Mouse (Mus musculus): Measurements from ENCODE around the gene Zfp618.

Gene Zfp618

DNA sequence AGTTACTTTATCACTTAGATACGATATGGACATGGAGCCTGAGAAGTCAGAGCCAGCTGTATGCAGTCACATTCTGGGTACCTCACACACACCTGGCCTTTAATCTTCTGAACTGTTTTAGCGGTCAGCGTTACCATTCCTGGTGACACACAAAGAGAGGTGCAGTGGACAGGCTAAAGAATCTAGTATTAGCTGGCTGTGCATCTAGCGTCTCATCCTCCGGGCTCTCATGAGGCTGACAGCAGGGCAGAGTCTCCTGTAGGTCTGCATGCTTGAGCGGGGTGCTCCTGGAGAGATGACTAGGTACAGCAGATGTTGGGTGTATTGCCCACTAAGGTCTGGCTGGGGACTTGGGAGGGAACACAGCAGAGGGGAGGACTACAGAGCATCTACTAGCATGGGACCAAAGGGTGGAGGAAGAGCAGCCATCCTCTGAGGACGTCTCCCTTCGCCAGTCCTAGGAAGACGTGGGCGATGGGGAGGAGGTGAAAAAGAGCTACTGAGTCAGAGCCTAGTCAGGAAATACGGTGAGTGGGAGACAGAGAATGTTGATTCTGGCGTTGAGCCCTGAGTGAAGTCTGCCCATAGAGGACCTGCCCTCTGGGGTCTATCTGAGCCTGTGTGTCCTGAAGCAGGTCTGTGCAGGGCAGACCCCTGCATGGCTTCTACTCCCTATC lies 103.3 kb downstream of the Zfp618 start:
- DNase-seq (ENCODE audit: low spot score): no peak

DNA sequence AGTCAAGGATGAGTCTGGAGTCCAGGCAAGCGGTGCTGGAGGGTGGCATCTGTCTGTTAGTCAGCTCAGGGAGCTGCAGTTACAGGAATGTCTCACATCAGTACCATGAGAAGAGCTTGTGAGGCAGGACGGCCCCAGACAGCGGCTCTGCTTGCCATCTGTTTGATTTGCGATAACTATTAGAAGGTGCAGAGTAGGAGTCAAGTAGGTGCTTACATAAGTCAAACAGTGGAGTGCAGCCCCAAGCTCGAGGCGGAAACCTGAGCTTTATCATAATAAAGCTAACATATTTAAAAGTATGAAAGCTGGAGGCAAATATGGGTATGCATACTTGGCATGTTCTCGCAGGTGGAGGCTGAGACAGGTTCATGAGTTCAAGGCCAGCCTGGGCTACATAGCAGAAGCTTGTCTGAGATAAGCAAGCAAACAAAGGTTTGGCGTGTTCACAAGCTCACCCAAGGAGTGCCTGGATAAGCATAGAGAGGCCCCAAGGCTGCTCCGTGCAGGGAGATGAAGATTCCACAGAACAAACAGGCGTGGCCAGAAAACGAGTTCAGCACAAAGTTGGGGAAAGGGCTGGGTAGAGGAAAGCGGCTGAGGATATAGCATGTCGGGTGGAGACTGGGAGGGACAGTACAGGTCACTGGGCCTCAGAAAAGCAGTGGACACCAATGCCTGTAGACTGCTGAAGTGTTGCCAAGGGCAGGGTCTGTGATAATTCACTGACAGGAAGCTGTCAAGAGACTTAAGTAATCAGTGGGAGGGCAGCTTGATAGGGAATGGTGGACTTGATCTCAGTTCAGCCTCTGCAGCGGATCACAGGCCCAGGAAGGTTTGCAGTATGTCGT lies 106.3 kb downstream of the Zfp618 start:
- DNase-seq (ENCODE audit: low spot score): no peak

DNA sequence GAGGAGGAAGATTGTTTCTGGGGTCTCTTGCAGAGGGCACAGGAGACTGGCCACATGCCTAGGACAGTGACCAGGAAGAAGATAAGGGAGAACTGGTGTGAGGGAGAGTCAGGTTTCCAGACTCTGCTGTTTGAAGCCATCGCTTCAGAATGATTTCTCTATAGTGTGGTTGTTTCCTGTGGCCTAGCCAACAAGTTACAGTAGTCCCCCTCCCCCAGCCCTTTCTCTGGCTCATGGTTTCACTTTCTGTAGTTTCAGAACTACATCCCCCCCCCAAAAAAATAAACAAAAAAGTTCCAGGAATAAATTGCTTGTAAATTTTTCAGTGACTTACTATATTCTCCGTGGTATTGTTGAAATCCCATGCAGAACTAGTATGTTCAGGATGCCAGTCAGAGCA lies 107.8 kb downstream of the Zfp618 start:
- no peak for DNase-seq (ENCODE audit: low spot score)

DNA sequence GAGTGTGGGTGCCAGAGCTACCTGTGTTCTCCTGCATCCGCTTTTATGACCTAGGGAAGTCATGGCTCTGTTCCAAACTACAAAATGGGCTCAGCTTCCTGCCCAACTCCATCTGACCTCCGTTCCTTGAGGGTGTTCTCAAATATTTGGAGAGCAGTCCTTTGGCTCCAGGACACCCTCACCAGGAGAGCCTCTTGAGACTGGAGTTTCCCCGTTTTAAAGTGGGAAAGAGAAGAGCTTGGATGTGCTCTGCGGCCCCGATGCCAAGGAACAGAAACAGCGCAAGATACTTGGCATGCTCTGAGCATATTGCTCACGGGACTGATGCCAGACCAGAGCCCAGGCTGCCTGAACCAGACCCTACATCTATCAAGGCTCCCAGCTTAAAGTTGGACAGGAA lies 113.8 kb downstream of the Zfp618 start:
- DNase-seq (ENCODE audit: low spot score): no peak

DNA sequence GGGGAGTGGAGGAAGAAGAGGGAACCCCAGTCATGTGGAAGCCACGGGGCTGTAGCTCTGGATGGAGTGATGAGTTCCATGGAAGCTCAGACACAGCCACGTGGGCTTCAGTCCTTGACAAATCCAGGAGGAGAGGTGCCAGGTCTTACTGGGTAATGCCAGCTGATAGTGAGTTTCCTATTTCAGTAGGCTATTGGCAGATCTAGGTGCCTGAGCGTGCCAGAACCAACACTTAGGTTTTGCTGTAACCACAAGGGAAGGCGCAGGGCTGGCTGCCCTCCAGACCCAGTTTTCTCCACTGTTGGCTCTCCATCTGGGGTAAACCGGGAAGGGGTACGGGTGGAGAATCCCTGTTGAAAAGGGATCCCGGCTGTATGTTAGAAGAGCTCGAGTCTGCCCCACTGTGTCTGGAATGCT lies 119.1 kb downstream of the Zfp618 start:
- no peak for DNase-seq (ENCODE audit: low spot score)

DNA sequence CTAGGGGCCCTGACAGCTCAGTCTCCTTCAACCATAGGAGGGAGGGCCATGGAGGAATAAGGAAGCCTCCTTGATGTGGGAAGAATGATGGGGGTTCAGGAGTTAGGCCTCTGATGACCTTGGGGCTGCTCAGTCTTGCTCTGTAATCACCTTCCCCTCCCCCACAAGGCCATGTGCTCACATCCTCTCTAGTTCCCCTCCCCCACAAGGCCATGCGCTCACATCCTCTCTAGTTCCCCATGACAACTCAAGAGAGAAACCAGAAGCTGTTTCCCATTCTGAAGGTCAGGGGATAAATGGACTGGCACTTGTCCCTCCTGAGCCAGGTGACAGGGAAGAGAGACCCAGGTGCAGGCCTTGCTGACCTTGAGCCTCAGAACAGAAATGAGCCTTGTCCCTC lies 124.1 kb downstream of the Zfp618 start:
- peak; percentile 9 for DNase-seq (ENCODE audit: low spot score)

DNA sequence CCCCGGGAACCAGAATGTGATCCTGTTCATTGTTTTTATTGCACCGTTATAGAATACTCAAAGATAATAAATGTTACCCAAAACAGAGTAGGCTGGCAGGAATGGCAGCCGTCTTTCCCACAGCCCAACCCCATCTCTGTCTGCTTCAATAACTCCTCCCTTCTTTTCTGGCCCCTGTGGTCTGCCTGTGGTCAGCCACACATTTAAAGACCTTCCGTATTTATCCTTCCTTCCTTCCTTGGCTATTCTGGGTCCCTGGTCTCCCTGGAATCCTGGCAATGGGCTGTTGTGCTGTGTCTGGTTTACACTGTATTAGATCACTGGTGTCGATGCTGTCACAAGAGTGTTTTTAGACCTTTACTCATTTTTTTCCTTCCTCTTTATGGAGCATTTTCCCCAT lies 125.8 kb downstream of the Zfp618 start:
- DNase-seq (ENCODE audit: low spot score): no peak

DNA sequence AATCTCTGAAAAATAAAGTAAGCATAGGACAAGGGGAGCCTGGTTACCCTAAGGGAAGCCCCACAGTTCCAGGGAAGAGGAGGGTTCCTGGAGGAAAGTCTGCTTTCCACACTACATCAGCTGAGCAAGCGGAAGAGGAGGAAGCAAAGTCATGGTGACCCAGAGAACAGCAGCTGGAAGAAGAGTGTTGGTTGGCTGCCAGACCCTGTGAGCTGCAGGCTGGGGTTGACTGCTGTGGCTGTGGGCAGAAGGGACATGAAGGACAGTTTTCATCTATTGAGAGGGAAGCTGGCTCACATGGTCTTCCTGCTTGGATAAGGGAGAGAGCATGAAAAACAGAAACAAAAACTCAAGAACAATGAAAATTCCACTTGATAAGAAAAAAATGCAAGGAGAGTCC lies 132.2 kb downstream of the Zfp618 start:
- no peak for DNase-seq (ENCODE audit: low spot score)

DNA sequence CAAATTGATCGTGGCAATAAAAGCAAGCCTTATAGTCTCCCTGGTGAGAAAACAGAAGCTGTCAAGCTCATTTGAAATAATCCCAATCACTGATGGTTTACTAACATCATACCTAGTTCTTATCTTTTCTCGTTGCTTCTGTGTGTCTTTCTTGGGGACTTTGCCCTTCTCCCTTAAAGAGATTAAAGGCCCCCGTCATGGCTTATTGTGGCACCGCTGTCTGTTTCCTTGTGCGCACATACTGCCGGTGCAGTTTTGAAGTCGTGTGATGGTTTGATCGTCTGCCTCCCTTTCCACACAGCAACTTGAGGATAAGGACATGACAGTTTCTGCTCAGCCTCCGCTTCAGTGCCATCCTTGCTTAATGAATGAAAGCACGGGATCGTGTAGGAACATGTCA lies 135.1 kb downstream of the Zfp618 start:
- DNase-seq (ENCODE audit: low spot score): no peak

DNA sequence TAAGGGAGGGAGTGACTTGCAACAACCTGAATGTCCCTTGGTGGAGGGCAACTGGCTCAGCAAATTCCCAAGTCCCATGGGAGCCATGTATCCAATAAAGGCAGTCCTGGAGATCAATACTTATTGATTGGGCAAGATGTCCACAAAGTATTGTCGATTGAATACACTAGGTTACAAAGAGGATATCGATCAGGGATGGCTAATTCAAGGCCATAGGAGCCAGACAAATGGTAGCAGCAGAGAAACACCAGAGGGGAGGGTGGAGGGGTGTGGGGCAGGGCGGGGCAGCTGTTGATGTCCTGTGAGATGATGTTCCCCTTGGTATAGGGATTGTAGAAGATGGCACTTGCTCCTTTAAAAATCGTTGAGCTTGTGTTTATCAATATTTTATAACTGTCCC lies 136.7 kb downstream of the Zfp618 start:
- no peak for DNase-seq (ENCODE audit: low spot score)

DNA sequence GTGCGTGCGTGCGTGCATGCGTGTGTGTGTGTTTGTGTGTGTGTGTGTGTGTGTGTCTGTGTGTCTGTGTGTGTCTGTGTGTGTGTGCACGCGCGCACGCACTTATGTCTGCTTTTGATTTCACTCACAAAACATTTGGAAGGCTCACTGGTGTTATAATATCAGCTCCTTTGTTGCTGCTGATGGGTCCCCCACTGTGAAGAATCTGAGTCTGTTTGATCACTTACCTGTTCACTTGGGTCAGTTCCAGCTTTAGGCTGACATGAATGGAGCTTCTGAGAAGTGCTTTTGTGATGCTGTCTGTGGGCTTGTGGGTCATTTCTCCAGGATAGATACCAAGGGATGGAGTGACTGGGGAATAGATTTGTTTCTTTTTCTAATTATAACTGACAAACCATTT lies 140.3 kb downstream of the Zfp618 start:
- no peak for DNase-seq (ENCODE audit: low spot score)

DNA sequence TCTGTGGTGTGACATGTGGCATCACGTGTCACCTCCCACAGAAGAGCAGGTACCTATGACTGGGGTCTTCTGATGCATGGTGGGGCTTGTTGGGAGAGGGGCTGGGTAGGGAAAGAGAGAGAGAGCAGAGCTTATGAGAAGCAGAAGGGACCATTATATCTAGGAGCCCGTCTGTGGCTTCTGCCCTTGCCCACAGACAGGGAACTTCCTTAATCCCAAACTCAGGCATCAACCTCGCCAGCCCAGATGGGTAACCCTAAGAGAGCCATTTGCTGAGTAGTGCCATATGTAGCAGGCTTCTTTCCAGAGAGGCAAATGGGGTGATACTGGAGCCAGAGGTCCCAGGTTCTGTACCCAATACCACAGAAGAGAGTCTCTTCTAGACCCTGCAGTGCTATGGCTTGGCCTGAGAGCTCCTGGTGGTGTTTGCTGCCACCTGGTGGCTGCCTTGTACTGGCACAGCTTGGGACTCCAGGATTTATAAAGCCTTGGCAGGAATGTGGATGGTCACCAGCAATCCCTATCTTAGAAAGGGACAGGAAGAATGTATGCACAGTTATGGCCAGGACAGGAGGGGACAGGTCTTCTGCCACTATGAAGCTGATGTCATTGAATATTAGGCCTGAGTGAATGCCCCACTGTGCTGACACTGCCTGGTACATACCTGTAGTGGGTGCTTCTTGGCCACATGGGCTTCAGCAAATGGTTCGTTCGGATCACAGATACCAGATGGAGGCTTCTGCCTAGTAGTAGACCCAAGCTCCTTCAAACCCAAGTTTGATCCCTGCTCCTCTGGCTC lies 153.5 kb downstream of the Zfp618 start:
- peak; percentile 92 for DNase-seq (ENCODE audit: low spot score)

DNA sequence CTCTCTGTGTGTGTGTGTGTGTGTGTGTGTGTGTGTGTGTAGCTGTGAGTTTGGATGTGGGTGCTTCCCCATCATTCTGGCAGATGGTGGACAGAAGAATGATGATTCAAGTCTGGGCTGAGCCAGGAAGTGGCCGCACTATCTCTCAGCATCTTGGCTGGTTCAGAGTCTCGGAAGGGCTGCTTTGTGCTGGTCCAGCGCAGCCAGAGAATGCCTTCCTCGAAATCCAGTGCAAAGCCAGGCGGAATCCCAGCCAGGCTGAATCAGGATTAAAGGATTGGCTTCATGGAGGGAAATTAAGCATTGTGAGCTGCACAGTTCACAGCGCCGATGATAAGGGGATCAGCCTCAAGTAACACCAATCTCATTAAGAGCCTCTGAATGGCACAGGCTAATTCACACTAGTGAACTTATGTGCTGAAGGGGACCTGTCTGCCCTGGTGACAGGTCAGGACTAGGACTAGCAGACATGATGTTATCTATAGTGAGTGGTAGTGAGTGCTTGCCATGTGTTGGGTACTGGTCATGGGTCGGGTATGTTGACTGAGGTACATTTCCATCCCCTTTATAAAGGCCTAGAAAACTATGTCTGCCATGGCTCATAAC lies 159.6 kb downstream of the Zfp618 start:
- peak; percentile 41 for DNase-seq (ENCODE audit: low spot score)

DNA sequence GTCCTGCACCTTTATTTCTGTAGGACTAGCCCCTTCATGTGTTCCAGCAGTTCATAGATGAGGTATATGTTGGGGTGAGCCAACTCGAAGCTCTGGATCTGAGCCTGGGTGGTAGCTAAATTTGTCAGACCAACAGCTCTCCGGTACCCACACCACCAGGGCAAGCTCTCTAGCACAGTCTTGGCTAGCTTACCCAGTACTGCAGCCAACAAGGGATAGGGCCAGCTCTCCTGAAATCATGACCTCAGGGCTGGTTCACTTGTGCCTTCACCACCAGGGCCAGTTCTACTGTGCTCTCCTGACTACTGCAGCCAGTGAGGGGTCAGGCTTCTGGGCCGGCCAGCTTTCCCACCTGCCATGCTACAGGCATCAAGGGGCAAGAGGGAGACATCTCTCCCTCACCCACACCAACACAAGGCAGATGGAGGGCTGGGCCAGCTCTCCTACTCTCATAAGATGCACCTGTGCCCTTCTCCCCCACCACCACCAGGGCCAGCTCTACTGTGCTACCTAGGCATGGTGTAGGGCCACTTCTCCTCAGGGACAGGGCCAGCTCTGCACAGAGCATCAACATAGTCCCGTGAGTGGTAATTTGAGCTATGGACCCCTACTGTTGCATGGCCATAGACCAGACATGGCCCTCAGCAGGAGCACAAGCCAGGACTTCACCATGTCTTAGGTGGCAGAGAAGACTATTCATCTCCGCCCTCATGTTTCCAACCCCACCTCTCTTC lies 164.7 kb downstream of the Zfp618 start:
- DNase-seq (ENCODE audit: low spot score): no peak

DNA sequence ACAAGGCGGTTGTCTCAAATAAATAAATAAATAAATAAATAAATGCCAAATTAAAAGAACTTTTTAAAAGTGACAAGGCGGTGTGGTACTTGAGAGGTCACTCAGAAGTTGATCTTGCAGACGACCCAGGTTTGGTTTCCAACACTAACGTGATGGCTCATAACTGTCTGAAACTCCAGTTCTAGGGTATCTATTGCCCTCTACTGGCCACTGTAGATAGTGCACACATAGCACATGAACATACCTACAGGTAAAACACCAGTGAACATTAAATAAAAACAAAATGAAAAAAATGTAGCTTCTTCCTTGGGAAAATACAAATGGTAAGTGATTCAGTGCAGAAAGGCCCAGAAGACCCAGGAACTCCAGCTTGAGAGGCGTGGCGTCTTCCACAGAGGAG lies 181.9 kb downstream of the Zfp618 start:
- no peak for DNase-seq (ENCODE audit: low spot score)

DNA sequence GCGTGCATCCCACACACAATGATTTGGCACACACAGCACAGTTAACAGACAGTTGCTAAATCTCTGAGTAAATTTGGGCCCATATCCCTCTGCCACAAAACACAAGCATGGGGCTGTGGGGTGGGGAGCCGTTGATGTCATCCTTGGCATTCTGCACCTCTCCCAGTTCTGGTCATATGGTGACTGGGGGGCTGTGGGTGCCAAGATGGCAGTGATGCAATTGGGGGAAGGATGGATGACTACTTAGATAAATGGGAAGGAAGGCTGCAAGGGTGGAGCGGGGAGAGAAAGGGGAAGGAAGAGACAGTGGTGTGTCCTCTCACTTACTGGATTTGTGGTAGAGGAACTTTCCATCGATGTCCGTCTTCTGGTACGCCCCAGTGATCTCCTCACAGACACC lies 185.8 kb downstream of the Zfp618 start:
- no peak for DNase-seq (ENCODE audit: low spot score)

DNA sequence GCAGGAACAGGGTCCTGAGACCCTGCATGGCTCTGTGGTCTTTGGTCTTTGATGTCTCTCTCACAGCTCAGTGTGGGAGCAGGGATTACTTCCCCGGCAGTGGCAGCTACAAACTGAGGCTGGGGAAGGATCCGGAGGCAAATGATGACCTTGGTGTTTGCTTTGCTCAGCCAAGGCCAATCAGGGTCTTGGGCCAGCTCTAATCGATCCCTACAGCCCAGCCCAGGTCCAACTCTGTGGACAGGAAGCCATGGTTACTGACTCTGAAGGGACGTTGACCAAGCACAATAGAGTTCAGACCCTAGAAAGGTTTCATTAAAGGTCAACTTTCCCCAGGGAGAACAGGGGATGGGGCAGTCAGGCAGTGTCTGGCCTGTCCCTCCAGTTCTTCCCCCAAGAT lies 188.7 kb downstream of the Zfp618 start:
- DNase-seq (ENCODE audit: low spot score): no peak

DNA sequence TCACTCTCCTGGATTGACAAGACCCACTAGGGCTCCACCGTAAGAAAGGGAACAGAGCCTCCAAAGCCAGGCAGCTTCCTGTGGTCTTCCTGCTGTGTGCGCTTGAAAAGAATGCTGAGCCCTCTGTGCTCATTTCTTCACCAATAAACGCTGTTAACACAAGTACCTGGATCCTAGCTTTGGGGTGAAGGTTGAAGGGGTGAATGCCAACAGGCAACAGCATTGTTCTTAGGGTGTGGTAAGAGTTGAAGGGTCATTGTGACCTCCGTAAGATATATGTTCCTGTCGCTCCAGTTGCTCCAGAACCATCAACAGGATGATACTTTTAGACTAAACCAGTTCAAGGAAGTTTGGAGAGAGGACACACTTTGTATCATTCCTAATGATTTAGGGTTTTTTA lies 189.3 kb downstream of the Zfp618 start, which contains the start of gene Ambp:
Gene Ambp, minus strand, starts transcription at position 101 of the 400 bp plus-strand sequence.
- no peak for DNase-seq (ENCODE audit: low spot score)

DNA sequence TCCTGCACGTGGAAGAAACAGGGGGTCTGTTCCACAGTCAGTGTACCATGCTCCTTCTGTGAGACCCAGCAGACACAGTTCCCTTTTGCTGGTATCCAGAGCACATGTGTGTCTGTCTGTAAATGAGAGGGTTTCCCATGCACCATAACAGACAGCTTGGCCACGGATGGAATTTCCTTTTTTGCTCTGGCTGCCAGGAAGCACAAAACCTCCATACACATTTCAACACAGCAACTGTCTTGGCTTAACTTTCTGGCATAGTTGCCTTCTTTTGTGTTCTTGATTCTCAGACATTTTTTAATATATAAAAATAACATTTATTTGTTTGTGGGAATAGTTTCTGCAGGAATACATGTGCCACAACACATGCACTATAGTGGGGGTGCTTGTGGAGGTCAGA lies 190.2 kb downstream of the Zfp618 start:
- DNase-seq (ENCODE audit: low spot score): no peak

DNA sequence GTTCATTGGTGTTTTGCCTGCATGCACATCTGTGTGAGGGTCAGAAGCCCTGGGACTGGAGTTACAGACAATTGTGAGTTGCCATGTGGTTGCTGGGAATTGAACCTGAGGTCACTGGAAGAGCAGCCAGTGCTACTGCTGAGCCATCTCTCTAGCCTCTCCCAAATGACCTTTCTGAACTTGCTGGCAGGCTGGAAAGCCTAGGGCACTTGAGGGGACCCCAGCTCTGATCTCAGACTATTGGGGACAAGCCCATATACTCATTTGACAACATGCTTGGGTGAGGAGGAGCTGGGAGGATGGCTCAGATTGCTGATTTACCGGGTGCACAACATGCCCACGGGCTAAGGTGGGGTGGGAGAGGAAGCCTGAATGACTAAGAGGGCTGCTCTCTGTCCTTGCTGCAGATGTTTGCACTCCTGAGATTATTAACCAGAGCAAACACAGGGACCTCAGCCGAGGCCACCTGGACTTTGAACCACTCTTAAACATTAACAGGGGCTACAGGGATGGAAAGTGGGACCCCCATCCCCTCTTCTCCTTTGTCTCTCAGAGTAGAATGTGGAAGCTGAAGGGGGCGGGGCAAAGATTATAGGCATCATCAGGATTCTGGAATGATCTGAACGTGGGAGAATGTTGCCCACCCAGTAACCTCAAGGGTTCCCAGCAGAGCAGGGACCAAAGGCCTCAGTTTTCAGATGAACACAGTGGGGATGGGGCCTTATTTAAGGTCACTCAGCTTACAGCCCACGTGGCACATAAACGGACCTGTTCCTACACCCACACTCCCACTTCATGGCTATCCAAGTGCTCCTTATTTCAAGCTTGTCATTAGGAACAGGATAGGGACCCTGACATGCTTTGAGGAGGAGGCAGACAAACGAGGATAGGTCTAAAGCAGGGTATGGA lies 191.6 kb downstream of the Zfp618 start:
- DNase-seq (ENCODE audit: low spot score): no peak

DNA sequence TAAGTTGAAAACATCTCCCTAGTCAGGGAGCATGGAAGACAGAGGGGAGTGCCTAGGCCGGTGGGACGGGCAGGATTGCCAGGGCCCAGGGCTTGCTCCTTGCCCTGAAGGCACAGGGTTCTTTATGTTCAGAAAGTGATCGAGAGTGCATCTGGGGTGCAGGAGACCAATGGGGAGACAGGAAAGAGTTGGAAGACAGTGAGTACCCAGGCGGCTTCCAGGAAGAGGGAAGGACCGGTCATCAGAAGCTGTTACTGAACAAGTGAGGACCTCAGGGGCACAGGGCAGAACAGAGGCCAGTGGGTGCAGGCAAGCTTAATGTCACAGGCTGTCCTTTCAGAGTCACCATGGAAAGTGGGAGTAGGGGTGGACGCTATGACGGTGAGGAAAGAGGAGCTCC lies 192.8 kb downstream of the Zfp618 start:
- no peak for DNase-seq (ENCODE audit: low spot score)

Measured in retina, embryonic 14.5 days (tissue).